Mouse (Mus musculus) liver, embryonic 12.5 days (tissue): ENCODE results near the gene Rhof. TPM values are rescaled to one million over a fixed set of nuclear protein-coding genes. Genes with fewer than 3 reads are reported as not detected.
A peak's percentile ranks its signal among the peaks of the same experiment; 100 is the strongest.

Experiments used
- ATAC-seq: fragments of 200-750 bp; cut with Nextera tagmentation; 2 replicates; pipeline ENCODE4 v1.8.0; 2017; ENCODE audit warnings: moderate number of reproducible peaks, mild to moderate bottlenecking, moderate library complexity
- H3K27ac ChIP-seq: fragments of 300-500 bp; sonication (generic); 2 replicates; pipeline ENCODE4 v1.5.1; 2016; ENCODE audit warnings: mild to moderate bottlenecking
- H3K27me3 ChIP-seq: fragments of 300-500 bp; sonication (generic); replicated peaks from 2 replicates; pipeline ENCODE4 v1.6.1; 2016; ENCODE audit warnings: mild to moderate bottlenecking, moderate library complexity
- H3K36me3 ChIP-seq: fragments of 300-500 bp; sonication (generic); 2 replicates; pipeline ENCODE4 v1.6.1; 2016; ENCODE audit warnings: mild to moderate bottlenecking, moderate library complexity
- H3K4me1 ChIP-seq: fragments of 300-500 bp; sonication (generic); 2 replicates; pipeline ENCODE4 v1.6.1; 2016
- H3K4me2 ChIP-seq: fragments of 300-500 bp; sonication (generic); 2 replicates; pipeline ENCODE4 v1.6.1; 2016; ENCODE audit warnings: mild to moderate bottlenecking, moderate library complexity
- H3K4me3 ChIP-seq: fragments of 300-500 bp; sonication (generic); 2 replicates; pipeline ENCODE4 v1.5.1; 2016; ENCODE audit warnings: mild to moderate bottlenecking, moderate library complexity
- H3K9ac ChIP-seq: fragments of 300-500 bp; sonication (generic); 2 replicates; pipeline ENCODE4 v1.6.1; 2016; ENCODE audit warnings: mild to moderate bottlenecking, moderate library complexity
- H3K9me3 ChIP-seq: fragments of 300-500 bp; sonication (generic); replicated peaks from 2 replicates; pipeline ENCODE4 v1.6.1; 2016; ENCODE audit warnings: mild to moderate bottlenecking, moderate library complexity
- WGBS: fragments of 180-500 bp; shearing (Covaris S2); methylation state at CpG from one replicate; pipeline ENCODE4 v1.1.7; 2016; ENCODE audit not compliant: insufficient replicate concordance; 5-methylcytosine and 5-hydroxymethylcytosine counted together
- polyA plus RNA-seq: library from polyadenylated mRNA; unstranded; fragments of >200 nt; fragmentation: Nextera tagmentation; extraction: Ambion mirVana; gene quantifications from 2 replicates; pipeline ENCODE4 v1.2.1, GENCODE M21; 2016

Rhof gene
- polyA plus RNA-seq, 1 experiment from 2014 or later: 4.8 TPM

DNA sequence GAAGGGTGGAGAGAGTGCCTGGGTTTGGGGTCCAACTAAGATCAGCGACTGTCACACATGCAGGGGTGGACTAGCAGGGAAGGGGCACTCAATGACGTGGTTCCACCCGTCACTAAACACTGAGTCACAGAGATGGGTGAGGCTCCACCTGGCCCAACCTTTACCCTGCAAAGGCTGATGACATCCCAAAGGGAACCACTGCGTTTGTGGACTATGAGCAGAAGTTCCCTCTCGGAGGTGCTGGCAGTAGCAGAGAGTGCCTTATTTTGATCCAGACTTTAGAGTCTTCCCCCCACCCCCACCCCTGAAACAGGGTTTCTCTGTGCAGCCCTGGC, 1.7 kb downstream of the Rhof start:
- H3K4me2 ChIP-seq: no peak overlapping the region
- no peak overlapping the region for H3K4me3 ChIP-seq
- H3K27ac ChIP-seq: no peak overlapping the region
- peaks cover 89% of the 10 kb centered on the region for H3K4me1 ChIP-seq
- H3K27me3 ChIP-seq: peaks cover 16% of the 10 kb centered on the region
- WGBS: 60% methylated on average over 5 of the region's 5 CpGs
- peaks cover 18% of the 10 kb centered on the region for H3K36me3 ChIP-seq
- H3K9ac ChIP-seq: no peak overlapping the region
- ATAC-seq: no peak
- H3K9me3 ChIP-seq: no peaks in the 10 kb centered on the region

GRCm38 (mm10) chr5:123130030-123130813, 2.3 kb downstream of the Rhof start:
- ATAC-seq: no peak
- Histone ChIP-seq H3K9ac (no peak overlapping the region), H3K27me3 (peaks cover 16% of the 10 kb centered on the region), H3K4me3 (no peak overlapping the region), H3K36me3 (peaks cover 18% of the 10 kb centered on the region), H3K27ac (no peak overlapping the region), H3K4me2 (no peak overlapping the region), H3K9me3 (no peaks in the 10 kb centered on the region), H3K4me1 (peaks cover 89% of the 10 kb centered on the region)
- 85% methylated on average over 9 of the region's 9 CpGs for WGBS

DNA sequence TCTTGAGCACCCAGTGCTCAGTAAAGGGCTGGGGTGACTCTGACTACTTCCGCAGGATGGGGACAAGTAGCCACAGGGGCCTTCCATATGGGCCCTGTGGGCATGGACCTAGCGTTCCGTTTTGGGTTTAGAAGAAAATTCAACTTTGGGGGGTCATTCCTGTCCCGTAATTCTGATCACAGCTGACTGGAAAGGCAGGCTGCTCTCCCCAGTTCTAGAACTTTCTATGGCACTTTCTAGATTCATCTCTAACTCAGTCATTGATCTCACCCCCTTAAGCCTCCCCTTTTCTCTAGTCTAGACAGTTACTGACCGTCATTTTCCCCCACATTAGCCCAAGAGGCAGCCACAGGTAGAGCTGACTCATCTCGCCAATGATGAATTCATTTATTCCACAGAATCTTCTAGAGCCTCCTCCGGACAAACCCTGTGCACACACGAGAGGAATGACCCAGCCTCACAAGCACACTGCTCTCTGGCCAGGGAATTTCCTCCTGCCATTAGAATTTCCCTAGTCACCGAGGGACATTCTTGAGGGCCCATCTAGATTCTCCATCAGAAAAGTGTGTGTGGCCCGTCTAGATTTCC, 3.2 kb downstream of the Rhof start:
- WGBS: 39% methylated on average over 10 of the region's 10 CpGs
- H3K27me3 ChIP-seq: peaks cover 16% of the 10 kb centered on the region
- H3K9me3 ChIP-seq: no peaks in the 10 kb centered on the region
- H3K36me3 ChIP-seq: peaks cover 9% of the 10 kb centered on the region
- peaks cover 89% of the 10 kb centered on the region for H3K4me1 ChIP-seq
- 0 out of 2 replicates have a peak overlapping the region, but pooled peaks have one; percentile 34 for H3K27ac ChIP-seq
- H3K9ac ChIP-seq: no peak overlapping the region
- peak overlapping the region; percentile 20 for H3K4me2 ChIP-seq
- ATAC-seq: no peak
- H3K4me3 ChIP-seq: no peak overlapping the region

DNA sequence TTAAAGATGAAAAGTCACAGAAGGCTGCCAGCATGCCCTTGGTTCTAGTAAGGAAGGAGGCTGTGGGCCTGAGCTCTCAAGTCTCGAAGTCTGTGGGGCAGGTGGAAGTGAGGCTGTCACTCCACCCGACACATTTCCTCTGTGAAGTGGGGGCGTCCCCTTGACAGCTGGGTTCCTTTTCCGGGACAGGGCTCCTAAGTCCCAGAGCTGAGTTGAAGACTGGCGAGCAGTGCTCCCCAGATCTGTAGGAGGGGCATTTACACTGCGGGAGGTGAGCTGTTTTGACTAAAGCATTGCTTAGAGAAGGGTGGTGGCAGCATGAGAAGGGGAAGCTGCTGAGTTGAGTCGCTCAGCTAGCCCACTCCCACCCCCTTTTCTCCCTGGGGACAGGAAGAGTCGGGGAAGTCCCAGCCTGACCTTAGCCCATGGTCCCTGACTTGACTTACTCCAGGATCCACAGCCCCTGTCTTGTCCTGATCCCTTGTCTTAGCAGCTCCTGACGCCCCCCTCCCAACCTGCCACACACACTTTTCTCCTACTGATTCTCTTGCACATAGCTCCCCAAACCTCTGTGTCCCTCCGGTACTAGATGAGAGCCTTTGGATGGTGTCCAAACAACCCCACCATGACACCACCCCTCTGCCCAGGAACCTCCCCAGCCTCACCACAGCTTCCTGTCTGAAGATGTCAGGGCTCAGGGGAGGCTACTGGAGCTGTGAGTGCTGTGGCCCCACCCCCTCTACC, 3.9 kb downstream of the Rhof start:
- Histone ChIP-seq H3K4me2 (peak overlapping the region; percentile 20), H3K4me3 (no peak overlapping the region), H3K9ac (peak overlapping the region; percentile 37), H3K4me1 (peaks cover 88% of the 10 kb centered on the region), H3K36me3 (peaks cover 5% of the 10 kb centered on the region), H3K27ac (peak overlapping the region; percentile 34), H3K27me3 (peaks cover 16% of the 10 kb centered on the region), H3K9me3 (no peaks in the 10 kb centered on the region)
- no peak for ATAC-seq
- WGBS: 22% methylated on average over 10 of the region's 10 CpGs

- no peak overlapping the region for H3K9ac ChIP-seq
- peaks cover 72% of the 10 kb centered on the region for H3K4me1 ChIP-seq
- 0 out of 2 replicates have a peak, but pooled peaks cover 4% of the 10 kb centered on the region for H3K9me3 ChIP-seq
- peaks cover 10% of the 10 kb centered on the region for H3K36me3 ChIP-seq
- ATAC-seq: no peak
- H3K4me2 ChIP-seq: no peak overlapping the region
- H3K4me3 ChIP-seq: no peak overlapping the region
- no peak overlapping the region for H3K27ac ChIP-seq
- WGBS: 41% methylated on average over 6 of the region's 6 CpGs
- H3K27me3 ChIP-seq: peaks cover 16% of the 10 kb centered on the region
Observed at GRCm38 (mm10) chr5:123127031-123127430, 5.5 kb downstream of the Rhof start.

- peak overlapping the region; percentile 30 for H3K4me2 ChIP-seq
- 0 out of 2 replicates have a peak, but pooled peaks cover 4% of the 10 kb centered on the region for H3K9me3 ChIP-seq
- WGBS: 25% methylated on average over 18 of the region's 18 CpGs
- H3K27me3 ChIP-seq: peaks cover 11% of the 10 kb centered on the region; the same call in 1 of the 2 replicates
- H3K36me3 ChIP-seq: peaks cover 10% of the 10 kb centered on the region
- peaks cover 63% of the 10 kb centered on the region for H3K4me1 ChIP-seq
- H3K4me3 ChIP-seq: no peak overlapping the region
- no peak overlapping the region for H3K9ac ChIP-seq
- peak overlapping the region; percentile 11; the same call in 1 of the 2 replicates for H3K27ac ChIP-seq
- peak; percentile 31; the same call in 1 of the 2 replicates for ATAC-seq
Observed at GRCm38 (mm10) chr5:123125638-123126406, 6.7 kb downstream of the Rhof start.

DNA sequence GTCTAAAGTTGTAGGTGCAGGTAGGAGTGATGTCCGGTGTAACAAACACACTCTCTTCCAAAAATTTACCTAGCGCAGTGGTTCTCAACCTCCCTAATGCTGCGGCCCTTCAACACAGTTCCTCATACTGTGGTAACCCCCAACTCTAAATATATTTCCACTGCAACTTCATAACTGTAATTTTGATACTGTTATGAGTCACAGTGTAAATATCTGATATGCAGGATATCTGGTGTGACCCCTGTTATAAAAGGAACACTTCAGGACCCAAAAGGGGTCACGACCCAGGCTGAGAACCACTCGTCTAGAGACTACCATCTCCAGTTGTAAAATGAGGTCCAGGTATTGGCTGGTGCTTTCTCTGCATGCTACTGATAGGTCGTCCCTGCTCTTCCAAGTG, 7.4 kb downstream of the Rhof start:
- no peak overlapping the region for H3K4me3 ChIP-seq
- H3K27ac ChIP-seq: peak overlapping the region; percentile 11; the same call in 1 of the 2 replicates
- H3K9ac ChIP-seq: no peak overlapping the region
- 0 out of 2 replicates have a peak, but pooled peaks cover 4% of the 10 kb centered on the region for H3K9me3 ChIP-seq
- H3K36me3 ChIP-seq: peaks cover 10% of the 10 kb centered on the region
- ATAC-seq: no peak
- H3K4me2 ChIP-seq: peak overlapping the region; percentile 30
- WGBS: 63% methylated on average over 6 of the region's 6 CpGs
- peaks cover 62% of the 10 kb centered on the region for H3K4me1 ChIP-seq
- H3K27me3 ChIP-seq: peaks cover 9% of the 10 kb centered on the region; the same call in 1 of the 2 replicates

- H3K4me1 ChIP-seq: peaks cover 58% of the 10 kb centered on the region
- no peaks in the 10 kb centered on the region for H3K27me3 ChIP-seq
- WGBS: 87% methylated on average over 4 of the region's 4 CpGs
- no peak overlapping the region for H3K4me3 ChIP-seq
- 0 out of 2 replicates have a peak, but pooled peaks cover 4% of the 10 kb centered on the region for H3K9me3 ChIP-seq
- peaks cover 27% of the 10 kb centered on the region for H3K36me3 ChIP-seq
- no peak overlapping the region for H3K27ac ChIP-seq
- H3K9ac ChIP-seq: no peak overlapping the region
- H3K4me2 ChIP-seq: no peak overlapping the region
- ATAC-seq: no peak
Observed at GRCm38 (mm10) chr5:123122181-123122580, 10.3 kb downstream of the Rhof start.

DNA sequence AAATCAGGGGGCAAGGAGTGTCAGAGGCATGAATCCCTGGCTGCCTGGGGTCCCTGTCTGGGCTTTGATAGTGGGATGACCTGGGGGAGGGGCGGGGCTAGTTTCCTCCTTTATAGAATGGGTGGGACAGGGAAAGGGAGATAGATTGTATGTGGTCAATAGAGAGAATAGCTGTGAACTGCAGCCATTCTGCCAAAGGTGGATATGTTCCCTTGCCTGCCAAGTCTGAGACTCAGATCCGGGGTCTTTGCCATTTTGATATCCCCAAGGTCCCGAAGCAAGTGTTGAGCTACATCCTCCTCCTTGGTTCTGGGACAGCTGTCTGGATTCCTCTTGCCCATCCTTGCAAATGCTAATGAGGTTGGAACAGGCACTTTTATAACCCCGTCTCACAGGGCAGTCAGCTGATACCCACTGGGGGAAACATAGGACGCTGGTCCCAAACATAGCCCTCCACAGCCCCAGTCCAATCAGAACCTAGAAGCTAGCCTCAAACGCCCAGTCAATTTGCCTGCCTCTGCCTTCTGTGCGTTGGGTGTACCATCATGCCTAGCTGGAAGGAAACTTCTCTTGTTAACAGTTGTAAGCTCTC, 11.8 kb downstream of the Rhof start:
- WGBS: 81% methylated on average over 7 of the region's 7 CpGs
- ATAC-seq: no peak
- H3K9me3 ChIP-seq: 0 out of 2 replicates have a peak, but pooled peaks cover 4% of the 10 kb centered on the region
- H3K27me3 ChIP-seq: no peaks in the 10 kb centered on the region
- no peak overlapping the region for H3K4me2 ChIP-seq
- no peak overlapping the region for H3K27ac ChIP-seq
- H3K9ac ChIP-seq: no peak overlapping the region
- H3K36me3 ChIP-seq: peaks cover 41% of the 10 kb centered on the region
- H3K4me3 ChIP-seq: no peak overlapping the region
- H3K4me1 ChIP-seq: peaks cover 49% of the 10 kb centered on the region

GRCm38 (mm10) chr5:123118826-123119225, 13.7 kb downstream of the Rhof start:
- H3K9me3 ChIP-seq: 0 out of 2 replicates have a peak, but pooled peaks cover 4% of the 10 kb centered on the region
- no peak overlapping the region; the same call in 1 of the 2 replicates for H3K9ac ChIP-seq
- H3K4me1 ChIP-seq: peaks cover 36% of the 10 kb centered on the region
- peak overlapping the region; percentile 42 for H3K27ac ChIP-seq
- no peak overlapping the region for H3K4me2 ChIP-seq
- peak; percentile 18; the same call in 1 of the 2 replicates for ATAC-seq
- H3K27me3 ChIP-seq: no peaks in the 10 kb centered on the region
- H3K36me3 ChIP-seq: peaks cover 59% of the 10 kb centered on the region
- WGBS: 34% methylated on average over 10 of the region's 10 CpGs
- H3K4me3 ChIP-seq: no peak overlapping the region

GRCm38 (mm10) chr5:123117773-123118172, 14.7 kb downstream of the Rhof start:
- no peak for ATAC-seq
- H3K9me3 ChIP-seq: 0 out of 2 replicates have a peak, but pooled peaks cover 4% of the 10 kb centered on the region
- H3K36me3 ChIP-seq: peaks cover 58% of the 10 kb centered on the region
- no peak overlapping the region for H3K9ac ChIP-seq
- no peak overlapping the region for H3K4me2 ChIP-seq
- H3K4me1 ChIP-seq: peaks cover 37% of the 10 kb centered on the region
- peak overlapping the region; percentile 42; the same call in 1 of the 2 replicates for H3K27ac ChIP-seq
- no peaks in the 10 kb centered on the region for H3K27me3 ChIP-seq
- no peak overlapping the region for H3K4me3 ChIP-seq
- WGBS: 88% methylated on average over 8 of the region's 8 CpGs
